Mouse (Mus musculus): ENCODE data around the gene Gjd3. TPM values are rescaled to one million over a fixed set of nuclear protein-coding genes. Genes with fewer than 3 reads are reported as not detected.

Gjd3 gene
- 0.34 and 0.56 TPM in 2 replicates for polyA plus RNA-seq (2014; fragmentation: Nextera tagmentation; extraction: Ambion mirVana)

- WGBS: 3% methylated on average over 13 of the region's 28 CpGs
- H3K4me3 ChIP-seq (ENCODE audit: low read depth, low read length): peak within 1 kb of the TSS; percentile 63
- H3K4me1 ChIP-seq (ENCODE audit: control insufficient read depth, insufficient read depth, low read length): peaks cover 5% of the 10 kb centered on the region
- H3K4me2 ChIP-seq (ENCODE audit: low read depth, low read length): peak within 1 kb of the TSS; percentile 98
- H3K27me3 ChIP-seq (replicated peaks; ENCODE audit: control insufficient read depth, insufficient read depth, low read length): peaks cover 9% of the 10 kb centered on the region
- H3K27ac ChIP-seq (replicated peaks; ENCODE audit: low read depth, low read length): no peak within 1 kb of the TSS; the same call in 1 of the 2 replicates
- H3K9ac ChIP-seq (ENCODE audit: low read depth, low read length): peak within 1 kb of the TSS; percentile 67
- H3K36me3 ChIP-seq (ENCODE audit: control insufficient read depth, insufficient read depth, low read length): no peaks in the 10 kb centered on the region
- DNase-seq (ENCODE audit: low spot score) (no peak), ATAC-seq (ENCODE audit: low read depth) (peak; percentile 6; the same call in 1 of the 2 replicates)
- no peaks in the 10 kb centered on the region for H3K9me3 ChIP-seq (ENCODE audit: control insufficient read depth, low read length)
Measured at GRCm38 (mm10) chr11:98982773-98983133, at the start of gene Gjd3. Gene Gjd3, minus strand, starts transcription at chr11:98983016.

DNA sequence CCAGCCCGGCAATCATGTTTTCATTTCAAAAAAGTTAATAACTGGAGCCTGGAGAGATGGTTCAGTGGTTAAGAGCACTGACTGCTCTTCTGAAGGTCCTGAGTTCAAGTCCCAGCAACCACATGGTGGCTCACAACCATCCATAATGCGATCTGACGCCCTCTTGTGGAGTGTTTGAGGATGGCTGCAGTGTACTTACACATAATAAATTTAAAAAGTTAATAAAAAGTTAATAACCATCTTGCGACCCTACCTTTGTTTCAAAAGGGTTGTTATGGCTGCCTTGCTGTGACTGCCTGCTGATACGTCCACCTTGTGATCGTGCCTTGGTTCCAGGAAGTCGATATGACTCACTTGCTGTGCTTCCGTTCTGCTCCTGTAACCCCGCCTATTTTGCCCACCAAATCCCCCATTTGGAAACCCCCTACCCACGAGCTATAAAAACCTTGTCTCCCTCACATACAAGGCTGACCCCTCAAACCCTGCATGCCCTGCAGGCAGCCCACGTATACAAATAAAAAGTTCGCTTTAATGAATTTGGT lies 44.2 kb upstream of the Gjd3 start:
- Histone ChIP-seq H3K9me3 (ENCODE audit: control insufficient read depth, low read length) (no peaks in the 10 kb centered on the region), H3K4me3 (ENCODE audit: low read depth, low read length) (no peak overlapping the region), H3K4me2 (ENCODE audit: low read depth, low read length) (no peak overlapping the region), H3K27ac (replicated peaks; ENCODE audit: low read depth, low read length) (no peak overlapping the region), H3K9ac (ENCODE audit: low read depth, low read length) (no peak overlapping the region), H3K27me3 (replicated peaks; ENCODE audit: control insufficient read depth, insufficient read depth, low read length) (no peaks in the 10 kb centered on the region), H3K36me3 (ENCODE audit: control insufficient read depth, insufficient read depth, low read length) (peaks cover 2% of the 10 kb centered on the region), H3K4me1 (ENCODE audit: control insufficient read depth, insufficient read depth, low read length) (0 out of 2 replicates have a peak, but pooled peaks cover 12% of the 10 kb centered on the region)
- ATAC-seq (ENCODE audit: low read depth): no peak
- no peak for DNase-seq (ENCODE audit: low spot score)
- 83% methylated on average over 12 of the region's 12 CpGs for WGBS

GRCm38 (mm10) chr11:99025878-99026277 lies 43.1 kb upstream of the Gjd3 start:
- Histone ChIP-seq H3K4me2 (ENCODE audit: low read depth, low read length) (no peak overlapping the region), H3K9ac (ENCODE audit: low read depth, low read length) (no peak overlapping the region), H3K4me3 (ENCODE audit: low read depth, low read length) (no peak overlapping the region), H3K27me3 (replicated peaks; ENCODE audit: control insufficient read depth, insufficient read depth, low read length) (no peaks in the 10 kb centered on the region), H3K4me1 (ENCODE audit: control insufficient read depth, insufficient read depth, low read length) (0 out of 2 replicates have a peak, but pooled peaks cover 12% of the 10 kb centered on the region), H3K36me3 (ENCODE audit: control insufficient read depth, insufficient read depth, low read length) (peaks cover 13% of the 10 kb centered on the region), H3K27ac (replicated peaks; ENCODE audit: low read depth, low read length) (no peak overlapping the region), H3K9me3 (ENCODE audit: control insufficient read depth, low read length) (no peaks in the 10 kb centered on the region)
- DNase-seq (ENCODE audit: low spot score) (no peak), ATAC-seq (ENCODE audit: low read depth) (no peak)
- WGBS: 87% methylated on average over 6 of the region's 6 CpGs

DNA sequence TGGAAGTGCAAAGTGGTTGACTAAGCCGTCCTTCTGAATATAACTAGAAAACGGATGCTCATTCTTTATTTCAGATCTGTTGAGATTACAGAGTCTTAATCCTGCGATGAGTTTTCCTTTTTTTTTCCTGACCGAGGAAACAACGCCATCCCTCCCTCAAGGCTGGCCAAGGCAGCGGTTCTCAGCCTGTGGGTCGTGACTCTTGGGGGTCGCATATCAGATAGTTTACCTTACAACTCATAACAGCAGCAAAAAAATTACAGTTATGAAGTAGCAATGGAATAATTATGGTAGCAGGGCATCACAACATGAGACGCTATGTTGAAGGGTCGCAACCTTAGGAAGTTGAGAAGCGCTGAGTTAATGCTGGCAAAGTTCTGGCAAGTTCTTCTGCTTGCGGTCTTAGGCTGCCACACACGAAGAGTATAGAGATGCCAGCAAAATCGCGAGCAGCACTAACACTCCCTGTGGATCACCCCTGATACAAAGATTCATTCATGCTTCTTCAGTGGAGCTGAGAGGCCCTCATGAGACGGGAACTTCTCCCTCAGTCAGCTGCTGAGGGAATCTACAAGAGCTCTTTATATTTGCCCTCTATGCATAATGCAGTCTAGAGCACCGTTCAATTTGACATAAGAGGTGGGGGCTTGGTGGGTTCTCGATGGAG lies 41.8 kb upstream of the Gjd3 start:
- 35% methylated on average over 18 of the region's 18 CpGs for WGBS
- ATAC-seq (ENCODE audit: low read depth): peak; percentile 14
- H3K4me3 ChIP-seq (ENCODE audit: low read depth, low read length): peak overlapping the region; percentile 81
- H3K4me2 ChIP-seq (ENCODE audit: low read depth, low read length): peak overlapping the region; percentile 55
- H3K9me3 ChIP-seq (ENCODE audit: control insufficient read depth, low read length): no peaks in the 10 kb centered on the region
- peak overlapping the region; percentile 80 for H3K27ac ChIP-seq (replicated peaks; ENCODE audit: low read depth, low read length)
- H3K9ac ChIP-seq (ENCODE audit: low read depth, low read length): peak overlapping the region; percentile 45
- H3K27me3 ChIP-seq (replicated peaks; ENCODE audit: control insufficient read depth, insufficient read depth, low read length): no peaks in the 10 kb centered on the region
- peak; percentile 59 for DNase-seq (ENCODE audit: low spot score)
- H3K36me3 ChIP-seq (ENCODE audit: control insufficient read depth, insufficient read depth, low read length): peaks cover 24% of the 10 kb centered on the region
- H3K4me1 ChIP-seq (ENCODE audit: control insufficient read depth, insufficient read depth, low read length): 0 out of 2 replicates have a peak, but pooled peaks cover 12% of the 10 kb centered on the region

DNA sequence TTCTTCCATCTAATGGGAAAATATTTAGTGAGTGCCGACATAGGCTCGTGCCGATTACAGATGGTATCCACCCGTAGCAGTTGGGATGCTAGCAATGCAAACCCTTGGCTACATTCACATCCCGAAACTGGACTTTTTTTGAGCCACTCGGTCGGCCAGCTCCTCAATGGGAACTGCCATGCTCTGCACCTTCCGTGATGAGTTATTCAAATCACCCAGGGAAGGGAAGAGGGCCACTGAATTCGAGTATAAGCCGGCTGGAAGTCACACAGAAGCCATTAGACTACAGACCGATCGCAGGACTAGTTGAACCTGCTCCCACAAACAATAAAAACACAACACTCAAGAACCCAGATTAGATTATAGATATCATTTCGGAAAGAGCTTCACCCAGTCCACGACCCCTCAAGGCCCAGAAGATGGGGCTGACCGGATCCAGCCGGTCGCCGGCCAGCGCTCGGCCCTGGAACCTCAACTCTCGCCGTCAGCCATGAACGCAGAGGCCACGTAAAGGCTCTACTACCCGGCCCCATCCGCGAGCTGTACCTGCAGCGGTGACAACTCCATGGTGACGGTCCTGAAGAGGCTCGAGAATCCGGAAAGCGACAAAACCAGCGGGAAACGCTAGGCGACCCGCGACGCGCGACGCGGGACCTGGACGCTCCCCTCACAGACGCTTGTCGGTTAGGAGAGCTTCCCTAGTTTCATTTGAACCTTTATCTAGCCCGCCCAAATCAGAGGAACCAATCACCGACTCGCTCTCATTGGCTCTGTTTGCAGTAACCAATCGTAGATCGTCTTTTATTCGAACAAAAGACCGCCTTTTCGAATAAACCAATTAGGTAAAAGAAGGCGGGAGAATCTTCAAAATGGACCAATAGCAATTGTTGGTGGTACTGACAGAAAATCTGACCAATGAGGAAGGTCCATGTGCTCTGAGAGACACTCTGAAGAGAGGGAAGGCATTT lies 41.0 kb upstream of the Gjd3 start, which contains the start of gene Top2a:
Gene Top2a (minus strand): TSS at position 690 of the 968 bp plus-strand sequence.
- Histone ChIP-seq H3K4me2 (ENCODE audit: low read depth, low read length) (peak within 1 kb of the TSS; percentile 70), H3K36me3 (ENCODE audit: control insufficient read depth, insufficient read depth, low read length) (peaks cover 28% of the 10 kb centered on the region), H3K27me3 (replicated peaks; ENCODE audit: control insufficient read depth, insufficient read depth, low read length) (no peaks in the 10 kb centered on the region), H3K9ac (ENCODE audit: low read depth, low read length) (peak within 1 kb of the TSS; percentile 87), H3K4me3 (ENCODE audit: low read depth, low read length) (peak within 1 kb of the TSS; percentile 81), H3K27ac (replicated peaks; ENCODE audit: low read depth, low read length) (peak within 1 kb of the TSS; percentile 80), H3K4me1 (ENCODE audit: control insufficient read depth, insufficient read depth, low read length) (0 out of 2 replicates have a peak, but pooled peaks cover 12% of the 10 kb centered on the region), H3K9me3 (ENCODE audit: control insufficient read depth, low read length) (no peaks in the 10 kb centered on the region)
- peak; percentile 96 for ATAC-seq (ENCODE audit: low read depth)
- DNase-seq (ENCODE audit: low spot score): peak; percentile 98
- WGBS: 0% methylated on average over 54 of the region's 54 CpGs

DNA sequence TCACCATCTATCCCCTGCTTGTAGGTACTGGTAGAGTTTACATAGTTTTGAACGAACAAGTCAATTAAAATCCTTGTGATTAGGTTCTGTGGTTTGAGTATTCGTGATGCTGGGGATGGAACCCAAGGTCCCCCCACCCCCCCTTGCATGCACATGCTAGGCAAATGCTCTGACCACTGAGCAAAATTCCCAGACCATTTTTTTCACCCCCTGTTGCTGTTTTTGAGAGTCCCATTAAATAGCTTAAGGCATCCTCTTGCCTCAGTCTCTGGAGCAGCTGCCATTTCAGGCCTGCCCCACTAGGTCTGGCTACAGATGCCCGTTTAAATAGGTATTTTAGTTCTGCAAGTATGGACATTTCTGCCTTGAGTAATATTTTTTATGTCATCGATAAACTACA lies 40.3 kb upstream of the Gjd3 start:
- Histone ChIP-seq H3K9me3 (ENCODE audit: control insufficient read depth, low read length) (no peaks in the 10 kb centered on the region), H3K4me1 (ENCODE audit: control insufficient read depth, insufficient read depth, low read length) (0 out of 2 replicates have a peak, but pooled peaks cover 12% of the 10 kb centered on the region), H3K27ac (replicated peaks; ENCODE audit: low read depth, low read length) (no peak overlapping the region), H3K36me3 (ENCODE audit: control insufficient read depth, insufficient read depth, low read length) (peaks cover 34% of the 10 kb centered on the region), H3K9ac (ENCODE audit: low read depth, low read length) (peak overlapping the region; percentile 87), H3K4me3 (ENCODE audit: low read depth, low read length) (peak overlapping the region; percentile 81), H3K4me2 (ENCODE audit: low read depth, low read length) (peak overlapping the region; percentile 70), H3K27me3 (replicated peaks; ENCODE audit: control insufficient read depth, insufficient read depth, low read length) (no peaks in the 10 kb centered on the region)
- 5% methylated on average over 4 of the region's 4 CpGs for WGBS
- ATAC-seq (ENCODE audit: low read depth) (no peak), DNase-seq (ENCODE audit: low spot score) (no peak)

GRCm38 (mm10) chr11:99022384-99022933 lies 39.6 kb upstream of the Gjd3 start:
- H3K9me3 ChIP-seq (ENCODE audit: control insufficient read depth, low read length): no peaks in the 10 kb centered on the region
- H3K4me1 ChIP-seq (ENCODE audit: control insufficient read depth, insufficient read depth, low read length): 0 out of 2 replicates have a peak, but pooled peaks cover 12% of the 10 kb centered on the region
- ATAC-seq (ENCODE audit: low read depth) (no peak), DNase-seq (ENCODE audit: low spot score) (no peak)
- peaks cover 41% of the 10 kb centered on the region for H3K36me3 ChIP-seq (ENCODE audit: control insufficient read depth, insufficient read depth, low read length)
- peak overlapping the region; percentile 70 for H3K4me2 ChIP-seq (ENCODE audit: low read depth, low read length)
- H3K4me3 ChIP-seq (ENCODE audit: low read depth, low read length): peak overlapping the region; percentile 81
- peak overlapping the region; percentile 87; the same call in 1 of the 2 replicates for H3K9ac ChIP-seq (ENCODE audit: low read depth, low read length)
- H3K27me3 ChIP-seq (replicated peaks; ENCODE audit: control insufficient read depth, insufficient read depth, low read length): no peaks in the 10 kb centered on the region
- 84% methylated on average over 5 of the region's 5 CpGs for WGBS
- no peak overlapping the region for H3K27ac ChIP-seq (replicated peaks; ENCODE audit: low read depth, low read length)

GRCm38 (mm10) chr11:99019844-99020243 lies 37.0 kb upstream of the Gjd3 start:
- Histone ChIP-seq H3K9ac (ENCODE audit: low read depth, low read length) (no peak overlapping the region), H3K27me3 (replicated peaks; ENCODE audit: control insufficient read depth, insufficient read depth, low read length) (no peaks in the 10 kb centered on the region), H3K4me2 (ENCODE audit: low read depth, low read length) (no peak overlapping the region), H3K27ac (replicated peaks; ENCODE audit: low read depth, low read length) (no peak overlapping the region), H3K9me3 (ENCODE audit: control insufficient read depth, low read length) (no peaks in the 10 kb centered on the region), H3K36me3 (ENCODE audit: control insufficient read depth, insufficient read depth, low read length) (peaks cover 66% of the 10 kb centered on the region), H3K4me3 (ENCODE audit: low read depth, low read length) (no peak overlapping the region), H3K4me1 (ENCODE audit: control insufficient read depth, insufficient read depth, low read length) (0 out of 2 replicates have a peak, but pooled peaks cover 12% of the 10 kb centered on the region)
- WGBS: 95% methylated on average over 6 of the region's 6 CpGs
- no peak for ATAC-seq (ENCODE audit: low read depth)
- DNase-seq (ENCODE audit: low spot score): no peak

Measured in embryonic facial prominence, embryonic 14.5 days (tissue).